Mouse (Mus musculus) liver, postnatal 0 days (tissue): ENCODE measurements around the gene Alg14.

Experiments
- CTCF ChIP-seq: sonication (generic); IDR thresholded peaks from 2 replicates; pipeline ENCODE4 v1.5.1; 2016; ENCODE audit warnings: antibody characterized with exemption, low read depth
- EP300 ChIP-seq: IDR thresholded peaks from 2 replicates; pipeline ENCODE4 v1.6.1; 2016; ENCODE audit warnings: antibody characterized with exemption, low read depth, mild to moderate bottlenecking

- TF ChIP-seq EP300: no peak
- TF ChIP-seq CTCF: no peak
Observed at GRCm38 (mm10) chr3:121351257-121351656, 59.7 kb downstream of the Alg14 start.
